Mouse (Mus musculus): ENCODE measurements around the gene Pitpnm1. TPM values are rescaled to one million over a fixed set of nuclear protein-coding genes. Genes with fewer than 3 reads are reported as not detected.
"Not testable (repeated sequence)": the region's sequence is repeated elsewhere in the genome, so short reads cannot be mapped to it uniquely, and the experiment has no call there.

Gene Pitpnm1
- polyA plus RNA-seq, 1 experiment, result 568 TPM

GRCm38 (mm10) chr19:4121097-4121805 lies 21.5 kb downstream of the Pitpnm1 start:
- TF ChIP-seq CTCF (IDR thresholded peaks at IDR 0.05; ENCODE audit: borderline replicate concordance, insufficient read depth, low read depth, low read length), result no peak
- peak; percentile 80; the same call in 1 of the 2 replicates for TF ChIP-seq POLR2A (IDR thresholded peaks at IDR 0.05; ENCODE audit: borderline replicate concordance, insufficient read depth, low read length)
- Histone ChIP-seq H3K4me1 (ENCODE audit: control insufficient read depth, insufficient read depth, low read length) (no peaks in the 10 kb centered on the region), H3K27me3 (ENCODE audit: control insufficient read depth, insufficient read depth, low read length) (no peaks in the 10 kb centered on the region), H3K4me3 (replicated peaks; ENCODE audit: insufficient read depth, low read depth, low read length) (peak overlapping the region; percentile 64), H3K27ac (ENCODE audit: insufficient read depth, low read length) (peak overlapping the region; percentile 63)
- 2% methylated on average over 38 of the region's 38 CpGs for WGBS
- peak; percentile 98 for DNase-seq

- not testable (repeated sequence) for H3K4me1 ChIP-seq (ENCODE audit: control insufficient read depth, insufficient read depth, low read length); H3K27me3 ChIP-seq (ENCODE audit: control insufficient read depth, insufficient read depth, low read length); H3K4me3 ChIP-seq (replicated peaks; ENCODE audit: insufficient read depth, low read depth, low read length); DNase-seq; H3K27ac ChIP-seq (ENCODE audit: insufficient read depth, low read length)
- 67% methylated on average over 6 of the region's 6 CpGs for WGBS
Observed at GRCm38 (mm10) chr19:4121896-4122295, 22.1 kb downstream of the Pitpnm1 start.

- TF ChIP-seq CTCF (IDR thresholded peaks at IDR 0.05; ENCODE audit: borderline replicate concordance, insufficient read depth, low read depth, low read length), result no peak
- TF ChIP-seq POLR2A (IDR thresholded peaks at IDR 0.05; ENCODE audit: borderline replicate concordance, insufficient read depth, low read length), result no peak
- DNase-seq, result no peak
- H3K4me3 ChIP-seq (replicated peaks; ENCODE audit: insufficient read depth, low read depth, low read length), result no peak overlapping the region
- peaks cover 6% of the 10 kb centered on the region; the same call in 1 of the 2 replicates for H3K4me1 ChIP-seq (ENCODE audit: control insufficient read depth, insufficient read depth, low read length)
- no peak overlapping the region for H3K27ac ChIP-seq (ENCODE audit: insufficient read depth, low read length)
- WGBS, result 88% methylated on average over 7 of the region's 7 CpGs
- H3K27me3 ChIP-seq (ENCODE audit: control insufficient read depth, insufficient read depth, low read length), result no peaks in the 10 kb centered on the region
Observed at GRCm38 (mm10) chr19:4122411-4123370, 22.9 kb downstream of the Pitpnm1 start.

GRCm38 (mm10) chr19:4124432-4124831 lies 24.6 kb downstream of the Pitpnm1 start:
- no peak for DNase-seq
- Histone ChIP-seq H3K4me1 (ENCODE audit: control insufficient read depth, insufficient read depth, low read length) (peaks cover 6% of the 10 kb centered on the region; the same call in 1 of the 2 replicates), H3K4me3 (replicated peaks; ENCODE audit: insufficient read depth, low read depth, low read length) (no peak overlapping the region), H3K27me3 (ENCODE audit: control insufficient read depth, insufficient read depth, low read length) (no peaks in the 10 kb centered on the region), H3K27ac (ENCODE audit: insufficient read depth, low read length) (no peak overlapping the region)
- TF ChIP-seq CTCF (IDR thresholded peaks at IDR 0.05; ENCODE audit: borderline replicate concordance, insufficient read depth, low read depth, low read length), result no peak
- no peak for TF ChIP-seq POLR2A (IDR thresholded peaks at IDR 0.05; ENCODE audit: borderline replicate concordance, insufficient read depth, low read length)
- WGBS, result 87% methylated on average over 4 of the region's 4 CpGs

- not testable (repeated sequence) for H3K4me1 ChIP-seq (ENCODE audit: control insufficient read depth, insufficient read depth, low read length); H3K27me3 ChIP-seq (ENCODE audit: control insufficient read depth, insufficient read depth, low read length)
- peak in 1 of 2 experiments; percentile 36 for DNase-seq
- 1% methylated on average over 3 of the region's 4 CpGs for WGBS
- H3K4me3 ChIP-seq (replicated peaks; ENCODE audit: insufficient read depth, low read depth, low read length), result peak overlapping the region; percentile 97
- H3K27ac ChIP-seq (ENCODE audit: insufficient read depth, low read length), result peak overlapping the region; percentile 93
Observed at GRCm38 (mm10) chr19:4125268-4125667, 25.5 kb downstream of the Pitpnm1 start.

- DNase-seq, result peak; percentile 98 to 99
- under 1% methylated on average over 62 of the region's 64 CpGs for WGBS
- TF ChIP-seq POLR2A (IDR thresholded peaks at IDR 0.05; ENCODE audit: borderline replicate concordance, insufficient read depth, low read length) (peak; percentile 34; the same call in 1 of the 2 replicates), CTCF (IDR thresholded peaks at IDR 0.05; ENCODE audit: borderline replicate concordance, insufficient read depth, low read depth, low read length) (peak; percentile 63)
Observed at GRCm38 (mm10) chr19:4125741-4126696, 26.2 kb downstream of the Pitpnm1 start, which contains the start of gene Aip. Gene Aip, minus strand, starts transcription at chr19:4125858.

More at GRCm38 (mm10) chr19:4125741-4126696, 26.2 kb downstream of the Pitpnm1 start, which contains the start of gene Aip:
- H3K4me1 ChIP-seq (ENCODE audit: control insufficient read depth, insufficient read depth, low read length), result peaks cover 6% of the 10 kb centered on the region; the same call in 1 of the 2 replicates
- H3K4me3 ChIP-seq (replicated peaks; ENCODE audit: insufficient read depth, low read depth, low read length), result peak within 1 kb of the TSS; percentile 97
- H3K27ac ChIP-seq (ENCODE audit: insufficient read depth, low read length), result peak within 1 kb of the TSS; percentile 93
- no peaks in the 10 kb centered on the region for H3K27me3 ChIP-seq (ENCODE audit: control insufficient read depth, insufficient read depth, low read length)
